Comparison of ENCODE assay signal across 12 mouse cellular contexts in genomic region chr10:37093306-37093705, GRCm38 (mm10).
"Had no signal": no experiment of that assay in that cellular context is flagged by ENCODE, and none has a peak within 500 bp of the region (broad histone marks: within the 10 kb centered on the region; RNA-seq: fewer than 3 reads in every experiment).

No protein-coding gene starts in this region.

- DNase-seq: cerebellum, postnatal 25 days; cerebellum, postnatal 36 days; embryo, embryonic 11 days; forebrain, postnatal 0 days; gastrocnemius, adult 2 months; gastrocnemius, postnatal 10 days; gastrocnemius, postnatal 14 days; gastrocnemius, postnatal 25 days; gastrocnemius, postnatal 36 days; heart, adult 11 months; heart, adult 18-20 months; heart, adult 2 months had no signal
